Mouse (Mus musculus) embryonic stem cell, embryonic (primary cell): Measurements from ENCODE around the gene Phf10.
"Not testable (repeated sequence)": the region's sequence is repeated elsewhere in the genome, so short reads cannot be mapped to it uniquely, and the experiment has no call there.

Experiments used
- CTCF ChIA-PET, 4 experiments: fragments of 300-600 bp in 2 of 4; fragments of 350-600 bp in 2 of 4; sonication (Branson Sonifier 250); formaldehyde crosslinking; loops; one replicate each; lab custom pipeline; 2022; ENCODE audit warnings: inconsistent platforms in 2 of 4; lab: Charles Lee
- POLR2A ChIA-PET, 4 experiments: fragments of 300-600 bp in 2 of 4; fragments of 350-600 bp in 2 of 4; sonication (Branson Sonifier 250); formaldehyde crosslinking; loops; one replicate each; lab custom pipeline; 2022; ENCODE audit warnings: antibody characterized with exemption in 4 of 4, inconsistent platforms in 1 of 4; lab: Charles Lee

The Phf10 gene

GRCm38 (mm10) chr17:14949161-14949827 lies 11.8 kb downstream of the Phf10 start:
- CTCF ChIA-PET: no interaction called here
- POLR2A ChIA-PET: interaction anchor here in 2 of 4 experiments (0.9 to 2.1 kb wide), 5 partner anchors 8 to 22 kb away, joined by 3 to 10 read pairs (median 3); no protein-coding TSS in a partner anchor

GRCm38 (mm10) chr17:14944551-14944950 lies 16.5 kb downstream of the Phf10 start:
- ChIA-PET POLR2A (interaction anchor here in 3 of 4 experiments (0.7 to 7.8 kb wide), 7 partner anchors 10 to 163 kb away, joined by 3 to 80 read pairs (median 5); no protein-coding TSS in a partner anchor), CTCF (no interaction called here)

GRCm38 (mm10) chr17:14943729-14944059 lies 17.4 kb downstream of the Phf10 start:
- ChIA-PET POLR2A (interaction anchor here in 3 of 4 experiments (0.9 to 7.8 kb wide), 17 partner anchors 10 to 621 kb away, joined by 3 to 80 read pairs (median 5); partner anchors contain the start of genes Prdm9 (in 1 of the 3), Psmb1 (in 1 of the 3) and Tbp (in 1 of the 3)), CTCF (no interaction called here)

- ChIA-PET POLR2A (interaction anchor here in 3 of 4 experiments (0.6 to 7.8 kb wide), 25 partner anchors 9 to 740 kb away, joined by 3 to 80 read pairs (median 5); partner anchors contain the start of genes Dact2 (in 1 of the 3), Prdm9 (in 1 of the 3), Psmb1 (in 1 of the 3) and Tbp (in 1 of the 3)), CTCF (no interaction called here)
Observed at GRCm38 (mm10) chr17:14943009-14943728, 17.9 kb downstream of the Phf10 start, which contains the start of the genes Wdr27 and 1600012H06Rik. Gene Wdr27 (minus strand): TSS chr17:14943158. Gene 1600012H06Rik (plus strand): TSS chr17:14943184.

- ChIA-PET POLR2A (interaction anchor here in 3 of 4 experiments (0.6 to 7.8 kb wide), 12 partner anchors 12 to 746 kb away, joined by 3 to 80 read pairs (median 5); no protein-coding TSS in a partner anchor), CTCF (interaction anchor here in 1 of 4 experiments (0.5 to 1.4 kb wide), 2 partner anchors 30 to 249 kb away, joined by 3 read pairs; no protein-coding TSS in a partner anchor)
Observed at GRCm38 (mm10) chr17:14942181-14942580, 18.9 kb downstream of the Phf10 start.

GRCm38 (mm10) chr17:14935841-14936605 lies 25.1 kb downstream of the Phf10 start:
- CTCF ChIA-PET: no interaction called here

GRCm38 (mm10) chr17:14935280-14935679 lies 25.8 kb downstream of the Phf10 start:
- POLR2A ChIA-PET: interaction anchor here in 2 of 4 experiments (0.5 to 1.4 kb wide), 3 partner anchors 17 to 562 kb away, joined by 3 to 5 read pairs (median 3); no protein-coding TSS in a partner anchor
- CTCF ChIA-PET: not testable (repeated sequence)

More at GRCm38 (mm10) chr17:14935841-14936605, 25.1 kb downstream of the Phf10 start:
- POLR2A ChIA-PET: interaction anchor here in 2 of 4 experiments (0.9 to 1.2 kb wide), 2 partner anchors 17 to 24 kb away, joined by 3 read pairs; no protein-coding TSS in a partner anchor

GRCm38 (mm10) chr17:14931469-14931868 lies 29.6 kb downstream of the Phf10 start:
- ChIA-PET CTCF (no interaction called here), POLR2A (interaction anchor here in 2 of 4 experiments (1.1 to 1.6 kb wide), 3 partner anchors 12 to 13 kb away, joined by 4 to 6 read pairs (median 4); partner anchors contain the start of genes 1600012H06Rik (in 1 of the 2) and Wdr27 (in 1 of the 2))

GRCm38 (mm10) chr17:14930697-14931096 lies 30.4 kb downstream of the Phf10 start:
- ChIA-PET CTCF (no interaction called here), POLR2A (interaction anchor here in 2 of 4 experiments (1.4 to 1.6 kb wide), 2 partner anchors 11 to 13 kb away, joined by 4 to 6 read pairs; no protein-coding TSS in a partner anchor)

GRCm38 (mm10) chr17:14928631-14929030 lies 32.4 kb downstream of the Phf10 start:
- ChIA-PET CTCF (no interaction called here), POLR2A (interaction anchor here in 3 of 4 experiments (0.9 to 2.1 kb wide), 7 partner anchors 10 to 24 kb away, joined by 3 to 6 read pairs (median 5); partner anchors contain the start of genes 1600012H06Rik (in 1 of the 3) and Wdr27 (in 1 of the 3))

- ChIA-PET POLR2A (interaction anchor here in 3 of 4 experiments (0.9 to 2.1 kb wide), 3 partner anchors 11 to 22 kb away, joined by 3 to 6 read pairs (median 3); partner anchors contain the start of genes 1600012H06Rik (in 1 of the 3) and Wdr27 (in 1 of the 3)), CTCF (interaction anchor here in 1 of 4 experiments (1.2 kb wide), 1 partner anchor 639 kb away, joined by 3 read pairs; no protein-coding TSS in a partner anchor)
Observed at GRCm38 (mm10) chr17:14927644-14928218, 33.3 kb downstream of the Phf10 start.

- CTCF ChIA-PET: interaction anchor here in 3 of 4 experiments (0.6 to 1.2 kb wide), 3 partner anchors 9 to 34 kb away, joined by 3 read pairs; no protein-coding TSS in a partner anchor
- POLR2A ChIA-PET: interaction anchor here in 1 of 4 experiments (0.8 to 1.3 kb wide), 3 partner anchors 12 to 307 kb away, joined by 3 to 4 read pairs (median 3); no protein-coding TSS in a partner anchor
Observed at GRCm38 (mm10) chr17:14921582-14921981, 39.5 kb downstream of the Phf10 start.

GRCm38 (mm10) chr17:14917866-14918265 lies 43.2 kb downstream of the Phf10 start:
- ChIA-PET POLR2A (interaction anchor here in 2 of 4 experiments (1.0 to 1.3 kb wide), 2 partner anchors 18 to 25 kb away, joined by 3 to 4 read pairs; partner anchors contain the start of genes 1600012H06Rik (in 1 of the 2) and Wdr27 (in 1 of the 2)), CTCF (no interaction called here)

- ChIA-PET CTCF (no interaction called here), POLR2A (interaction anchor here in 2 of 4 experiments (0.5 to 1.1 kb wide), 2 partner anchors 9 to 1996 kb away, joined by 3 read pairs; no protein-coding TSS in a partner anchor)
Observed at GRCm38 (mm10) chr17:14914401-14914800, 46.7 kb downstream of the Phf10 start.

- ChIA-PET CTCF (interaction anchor here in 2 of 4 experiments (1.0 to 1.6 kb wide), 2 partner anchors 9 to 25 kb away, joined by 3 read pairs; no protein-coding TSS in a partner anchor), POLR2A (interaction anchor here in 1 of 4 experiments (0.7 kb wide), 1 partner anchor 381 kb away, joined by 3 read pairs; no protein-coding TSS in a partner anchor)
Observed at GRCm38 (mm10) chr17:14912981-14913380, 48.1 kb downstream of the Phf10 start.

- ChIA-PET POLR2A (interaction anchor here in 1 of 4 experiments (0.7 kb wide), 1 partner anchor 381 kb away, joined by 3 read pairs; no protein-coding TSS in a partner anchor), CTCF (interaction anchor here in 3 of 4 experiments (0.6 to 1.6 kb wide), 14 partner anchors 9 to 392 kb away, joined by 3 to 4 read pairs (median 3); no protein-coding TSS in a partner anchor)
Observed at GRCm38 (mm10) chr17:14912420-14912819, 48.7 kb downstream of the Phf10 start.
